Mouse (Mus musculus) mature B cell (primary cell): ENCODE measurements around the gene Cabp2.
"Not testable (repeated sequence)": the region's sequence is repeated elsewhere in the genome, so short reads cannot be mapped to it uniquely, and the experiment has no call there.

Experiments used
- in situ Hi-C: fragments of 300-500 bp; cut with MboI; formaldehyde crosslinking; loops from 2 replicates; pipeline ENCODE4 v1.14.3; 2019

Gene Cabp2

GRCm38 (mm10) chr19:4102049-4102448 lies 20.7 kb downstream of the Cabp2 start:
- in situ Hi-C loops = no loop called here

- in situ Hi-C loops = no loop called here
Observed at GRCm38 (mm10) chr19:4102626-4103025, 21.2 kb downstream of the Cabp2 start.

GRCm38 (mm10) chr19:4103294-4103693 lies 21.9 kb downstream of the Cabp2 start:
- in situ Hi-C loops = no loop called here

- in situ Hi-C loops = no loop called here
Observed at GRCm38 (mm10) chr19:4103792-4104191, 22.4 kb downstream of the Cabp2 start.

- in situ Hi-C loops = no loop called here
Observed at GRCm38 (mm10) chr19:4104675-4105194, 23.4 kb downstream of the Cabp2 start.

- in situ Hi-C loops = no loop called here
Observed at GRCm38 (mm10) chr19:4106654-4107053, 25.3 kb downstream of the Cabp2 start.

- in situ Hi-C loops = no loop called here
Observed at GRCm38 (mm10) chr19:4108535-4108934, 27.2 kb downstream of the Cabp2 start.

GRCm38 (mm10) chr19:4112063-4112960 lies 30.9 kb downstream of the Cabp2 start:
- in situ Hi-C loops = no loop called here

- in situ Hi-C loops = no loop called here
Observed at GRCm38 (mm10) chr19:4113186-4113805, 31.9 kb downstream of the Cabp2 start.

GRCm38 (mm10) chr19:4113806-4114230 lies 32.4 kb downstream of the Cabp2 start:
- in situ Hi-C loops = no loop called here

- in situ Hi-C loops = no loop called here
Observed at GRCm38 (mm10) chr19:4114551-4114950, 33.2 kb downstream of the Cabp2 start.

GRCm38 (mm10) chr19:4115144-4115543 lies 33.8 kb downstream of the Cabp2 start:
- in situ Hi-C loops = no loop called here

GRCm38 (mm10) chr19:4115816-4116215 lies 34.4 kb downstream of the Cabp2 start:
- in situ Hi-C loops = no loop called here

GRCm38 (mm10) chr19:4117006-4117405 lies 35.6 kb downstream of the Cabp2 start:
- in situ Hi-C loops = no loop called here

- in situ Hi-C loops = no loop called here
Observed at GRCm38 (mm10) chr19:4118350-4118749, 37.0 kb downstream of the Cabp2 start.

GRCm38 (mm10) chr19:4119716-4120487 lies 38.5 kb downstream of the Cabp2 start:
- in situ Hi-C loops = no loop called here

- in situ Hi-C loops = no loop called here
Observed at GRCm38 (mm10) chr19:4120496-4120895, 39.1 kb downstream of the Cabp2 start.

GRCm38 (mm10) chr19:4121097-4121805 lies 39.9 kb downstream of the Cabp2 start:
- in situ Hi-C loops = no loop called here

- in situ Hi-C loops = not testable (repeated sequence)
Observed at GRCm38 (mm10) chr19:4121896-4122295, 40.5 kb downstream of the Cabp2 start.

- in situ Hi-C loops = no loop called here
Observed at GRCm38 (mm10) chr19:4122411-4123370, 41.3 kb downstream of the Cabp2 start.
